9 mouse cellular contexts compared by ENCODE assay signal in genomic region chr1:136175183-136175582, GRCm38 (mm10). TPM values are rescaled to one million over a fixed set of nuclear protein-coding genes. Genes with fewer than 3 reads are reported as not detected.
DNase-seq lines count a peak whose midpoint lies in the region; ATAC-seq and TF ChIP-seq lines count a peak whose summit lies in the region.
"Had no signal": no experiment of that assay in that cellular context is flagged by ENCODE, and none has a peak within 500 bp of the region (broad histone marks: within the 10 kb centered on the region; RNA-seq: fewer than 3 reads in every experiment).

No protein-coding gene starts in this region.

- H3K4me2 ChIP-seq in intestine, embryonic 14.5 days (ENCODE audit: low read length) = no peak overlapping the region
- no peak overlapping the region for H3K4me2 ChIP-seq in intestine, embryonic 16.5 days (ENCODE audit: low read depth, low read length)
- no peak overlapping the region for H3K4me2 ChIP-seq in CH12.LX (ENCODE audit: insufficient read depth, low read depth, poor library complexity, severe bottlenecking)
- H3K4me2 ChIP-seq in liver, embryonic 13.5 days = peak overlapping the region; percentile 58; the same call in 1 of the 2 replicates
- H3K4me2 ChIP-seq: heart, embryonic 13.5 days had no signal

- peak; percentile 74 for TF ChIP-seq RAD21 in CH12.LX (IDR thresholded peaks at IDR 0.05; ENCODE audit: low read depth, low read length)

- H3K9me3 ChIP-seq in intestine, embryonic 14.5 days (ENCODE audit: control insufficient read depth, low read length) = no peaks in the 10 kb centered on the region
- H3K9me3 ChIP-seq in intestine, embryonic 16.5 days (ENCODE audit: control insufficient read depth, low read length) = no peaks in the 10 kb centered on the region
- H3K9me3 ChIP-seq in CH12.LX (replicated peaks; ENCODE audit: low read length) = no peaks in the 10 kb centered on the region
- H3K9me3 ChIP-seq in liver, embryonic 13.5 days (replicated peaks) = no peaks in the 10 kb centered on the region
- H3K9me3 ChIP-seq: heart, embryonic 13.5 days had no signal

- no peak overlapping the region for H3K4me3 ChIP-seq in intestine, embryonic 14.5 days (ENCODE audit: low read depth, low read length)
- no peak overlapping the region for H3K4me3 ChIP-seq in intestine, embryonic 16.5 days (ENCODE audit: low read length)
- H3K4me3 ChIP-seq in CH12.LX (replicated peaks in 1 of 3; ENCODE audit: low read depth in 2 of 3, low read length in 2 of 3, poor library complexity in 1 of 3) = no peak overlapping the region
- no peak overlapping the region for H3K4me3 ChIP-seq in liver, embryonic 13.5 days (replicated peaks)
- H3K4me3 ChIP-seq: heart, embryonic 13.5 days had no signal

- no peak for TF ChIP-seq EP300 in CH12.LX (IDR thresholded peaks at IDR 0.05; ENCODE audit: low read length)

- WGBS in intestine, embryonic 14.5 days = 37% methylated on average over 6 of the region's 6 CpGs
- 34% methylated on average over 6 of the region's 6 CpGs for WGBS in intestine, embryonic 16.5 days
- 26% methylated on average over 6 of the region's 6 CpGs for WGBS in liver, embryonic 13.5 days (ENCODE audit: insufficient replicate concordance)

- no peaks in the 10 kb centered on the region for H3K27me3 ChIP-seq in intestine, embryonic 14.5 days (replicated peaks; ENCODE audit: control insufficient read depth, insufficient read depth, low read length)
- H3K27me3 ChIP-seq in intestine, embryonic 16.5 days (replicated peaks; ENCODE audit: control insufficient read depth, insufficient read depth, low read length) = no peaks in the 10 kb centered on the region
- no peaks in the 10 kb centered on the region for H3K27me3 ChIP-seq in CH12.LX (replicated peaks)
- no peaks in the 10 kb centered on the region for H3K27me3 ChIP-seq in liver, embryonic 13.5 days

- ATAC-seq in intestine, embryonic 14.5 days (replicated peaks; ENCODE audit: low FRiP score, low TSS enrichment, low read depth) = no peak
- no peak for ATAC-seq in intestine, embryonic 16.5 days
- peak; percentile 62 for ATAC-seq in erythroblast, adult 5-6 weeks (replicated peaks; ENCODE audit: low FRiP score, poor library complexity, severe bottlenecking)
- ATAC-seq in liver, embryonic 13.5 days (ENCODE audit: low read depth) = no peak

- peaks cover 26% of the 10 kb centered on the region for H3K4me1 ChIP-seq in intestine, embryonic 14.5 days (replicated peaks; ENCODE audit: control insufficient read depth, insufficient read depth, low read length)
- peaks cover 47% of the 10 kb centered on the region for H3K4me1 ChIP-seq in intestine, embryonic 16.5 days (ENCODE audit: control insufficient read depth, insufficient read depth, low read length)
- H3K4me1 ChIP-seq in CH12.LX (ENCODE audit: control insufficient read depth in 1 of 2, insufficient read depth in 2 of 2) = peaks cover 0 to 2% of the 10 kb centered on the region in 2 experiments; a peak in 1 of 4 replicates
- peaks cover 78% of the 10 kb centered on the region for H3K4me1 ChIP-seq in liver, embryonic 13.5 days (replicated peaks)

- in situ Hi-C loops in CH12.LX (cut with MboI; ENCODE audit: low pct_ligation_motif_present, low pct_unique_long_range_greater_than_20kb, low sequenced_read_pairs) = no loop called here

- H3K9ac ChIP-seq in intestine, embryonic 14.5 days (ENCODE audit: low read length) = no peak overlapping the region
- no peak overlapping the region for H3K9ac ChIP-seq in intestine, embryonic 16.5 days (ENCODE audit: low read depth, low read length)
- no peak overlapping the region for H3K9ac ChIP-seq in CH12.LX (ENCODE audit: insufficient read depth, low read depth)
- H3K9ac ChIP-seq in liver, embryonic 13.5 days = peak overlapping the region; percentile 35; the same call in 1 of the 2 replicates
- H3K9ac ChIP-seq: heart, embryonic 13.5 days had no signal

- H3K79me2 ChIP-seq in CH12.LX (replicated peaks; ENCODE audit: control insufficient read depth, extremely low read depth, insufficient read depth, poor library complexity, severe bottlenecking) = no peaks in the 10 kb centered on the region

- no peak for TF ChIP-seq POLR2A in CH12.LX (IDR thresholded peaks at IDR 0.05; ENCODE audit: low read depth, low read length)

- no peak overlapping the region for H3K27ac ChIP-seq in intestine, embryonic 14.5 days (ENCODE audit: low read depth)
- no peak overlapping the region for H3K27ac ChIP-seq in intestine, embryonic 16.5 days (ENCODE audit: low read length)
- H3K27ac ChIP-seq in CH12.LX (ENCODE audit: insufficient read depth, low read depth) = no peak overlapping the region
- H3K27ac ChIP-seq in liver, embryonic 13.5 days = no peak overlapping the region
- H3K27ac ChIP-seq: heart, embryonic 13.5 days had no signal

- peak; percentile 80 for DNase-seq in intestine, embryonic 14.5 days (ENCODE audit: low spot score)
- peak; percentile 71 for DNase-seq in CH12.LX (ENCODE audit: extremely low read depth)
- DNase-seq in adrenal gland, postnatal 36 days = peak; percentile 12 to 53
- DNase-seq in liver, embryonic 13.5 days = peak; percentile 58
- peak; percentile 38 for DNase-seq in skeletal muscle tissue, adult 2 months (ENCODE audit: low read depth, low spot score)
- DNase-seq in frontal cortex, postnatal 10 days (ENCODE audit: low spot score in 2 of 2) = no peak

- peak; percentile 59 to 84 for TF ChIP-seq CTCF in CH12.LX (conservative IDR thresholded peaks at IDR 0.05 in 1 of 2, IDR thresholded peaks at IDR 0.05 in 1 of 2; ENCODE audit: low read depth in 2 of 2, low read length in 2 of 2)

- dilution Hi-C loops in CH12.LX (cut with MboI; ENCODE audit: extremely low pct_ligation_motif_present, extremely low pct_unique_long_range_greater_than_20kb, low sequenced_read_pairs) = no loop called here

- H3K36me3 ChIP-seq in intestine, embryonic 14.5 days (ENCODE audit: control insufficient read depth, insufficient read depth, low read length) = peaks cover 28% of the 10 kb centered on the region
- H3K36me3 ChIP-seq in intestine, embryonic 16.5 days (ENCODE audit: control insufficient read depth, insufficient read depth, low read length) = 0 out of 2 replicates have a peak, but pooled peaks cover 3% of the 10 kb centered on the region
- H3K36me3 ChIP-seq in CH12.LX (replicated peaks in 1 of 2; ENCODE audit: control insufficient read depth in 1 of 2, insufficient read depth in 1 of 2, low read length in 1 of 2) = peaks cover 74 to 86% of the 10 kb centered on the region in 2 experiments
- H3K36me3 ChIP-seq in liver, embryonic 13.5 days = peaks cover 6% of the 10 kb centered on the region; the same call in 1 of the 2 replicates

TF ChIP-seq in CH12.LX, 34 proteins besides CTCF, POLR2A, EP300 and RAD21:
- TF ChIP-seq JUND (conservative IDR thresholded peaks at IDR 0.05; ENCODE audit: low read depth, low read length) (no peak), ZC3H11A (IDR thresholded peaks at IDR 0.05; ENCODE audit: low read depth, low read length) (peak; percentile 8; the same call in 1 of the 2 replicates), SMC3 (IDR thresholded peaks at IDR 0.05; ENCODE audit: low read depth, low read length) (peak; percentile 75), CHD2 (IDR thresholded peaks at IDR 0.05; ENCODE audit: low read length) (no peak), E2F4 (IDR thresholded peaks at IDR 0.05; ENCODE audit: insufficient replicate concordance, low read depth, low read length) (no peak)

RNA-seq across cellular contexts. Expression of gene Mroh3, which starts 37.4 kb away (rescaled TPM):
- 0.91 and 1.1 TPM in 2 replicates for polyA plus RNA-seq in intestine, embryonic 14.5 days (2014; fragmentation: Nextera tagmentation; extraction: Ambion mirVana)
- 0.28 and 0.56 TPM in 2 replicates for polyA plus RNA-seq in intestine, embryonic 16.5 days (2015; fragmentation: Nextera tagmentation; extraction: Ambion mirVana)
- total RNA-seq in CH12.LX (2012; rRNA removed) = not detected in 2 replicates
- not detected in 2 replicates for total RNA-seq in CH12.LX (2014; rRNA removed)
- polyA plus RNA-seq in CH12.LX (2012; ENCODE audit: insufficient read length, low read depth) = not detected in 2 replicates
- not detected for total RNA-seq in adrenal gland, postnatal 36 days (2021)
- total RNA-seq in erythroblast, adult 5-6 weeks (2015; ENCODE audit: low replicate concordance) = not detected in 2 replicates
- 0.42 TPM in 1 of 2 replicates, not detected in the other for total RNA-seq in erythroblast, adult 5-6 weeks (2017; ENCODE audit: low replicate concordance)
- not detected in 2 replicates for polyA plus RNA-seq in liver, embryonic 13.5 days (2015; fragmentation: Nextera tagmentation; extraction: Ambion mirVana)
- polyA plus RNA-seq: heart, embryonic 13.5 days had no signal

RNA-seq across cellular contexts. Expression of gene Kif21b, which starts 44.0 kb away (rescaled TPM):
- 5.1 and 5.6 TPM in 2 replicates for polyA plus RNA-seq in intestine, embryonic 14.5 days (2014; fragmentation: Nextera tagmentation; extraction: Ambion mirVana)
- 4.3 and 4.8 TPM in 2 replicates for polyA plus RNA-seq in intestine, embryonic 16.5 days (2015; fragmentation: Nextera tagmentation; extraction: Ambion mirVana)
- total RNA-seq in CH12.LX (2012; rRNA removed) (21.1 and 26.2 TPM in 2 replicates), CH12.LX (2014; rRNA removed) (6.0 and 7.3 TPM in 2 replicates)
- 22.6 and 32.4 TPM in 2 replicates for polyA plus RNA-seq in CH12.LX (2012; ENCODE audit: insufficient read length, low read depth)
- 1 to 10 TPM; 2.4 TPM for total RNA-seq in adrenal gland, postnatal 36 days (2021)
- 7.7 and 12.9 TPM in 2 replicates for total RNA-seq in erythroblast, adult 5-6 weeks (2015; ENCODE audit: low replicate concordance)
- total RNA-seq in erythroblast, adult 5-6 weeks (2017; ENCODE audit: low replicate concordance) = 5.4 and 8.5 TPM in 2 replicates
- polyA plus RNA-seq in liver, embryonic 13.5 days (2015; fragmentation: Nextera tagmentation; extraction: Ambion mirVana) = 1.1 and 1.2 TPM in 2 replicates

RNA-seq across cellular contexts. Expression of gene Inava, which starts 58.9 kb away (rescaled TPM):
- polyA plus RNA-seq in intestine, embryonic 14.5 days (2014; fragmentation: Nextera tagmentation; extraction: Ambion mirVana) = 30.9 and 32.5 TPM in 2 replicates
- polyA plus RNA-seq in intestine, embryonic 16.5 days (2015; fragmentation: Nextera tagmentation; extraction: Ambion mirVana) = 32.6 and 33.4 TPM in 2 replicates
- total RNA-seq in CH12.LX (2012; rRNA removed) (0.34 and 0.42 TPM in 2 replicates), CH12.LX (2014; rRNA removed) (not detected in 2 replicates)
- 0.11 and 0.34 TPM in 2 replicates for polyA plus RNA-seq in CH12.LX (2012; ENCODE audit: insufficient read length, low read depth)
- total RNA-seq in adrenal gland, postnatal 36 days (2021) = not detected
- total RNA-seq in erythroblast, adult 5-6 weeks (2015; ENCODE audit: low replicate concordance) = not detected in 2 replicates
- not detected in 2 replicates for total RNA-seq in erythroblast, adult 5-6 weeks (2017; ENCODE audit: low replicate concordance)
- polyA plus RNA-seq in liver, embryonic 13.5 days (2015; fragmentation: Nextera tagmentation; extraction: Ambion mirVana) = 0.22 and 0.39 TPM in 2 replicates

Comparison
In these comparisons a context has a peak if more than half of its experiments do, and no peak if none do; other contexts are left out.
1. DNase-seq: peak in intestine, embryonic 14.5 days (single experiment), CH12.LX (single experiment), adrenal gland, postnatal 36 days (2 of 2), liver, embryonic 13.5 days (single experiment) and skeletal muscle tissue, adult 2 months (single experiment); none in frontal cortex, postnatal 10 days (0 of 2).
2. RNA of gene Inava, which starts 58.9 kb away (polyA plus RNA-seq): 32.6 to 33.4 TPM in intestine, embryonic 16.5 days and 30.9 to 32.5 TPM in intestine, embryonic 14.5 days; 0.11 to 0.34 TPM in CH12.LX and 0.22 to 0.39 TPM in liver, embryonic 13.5 days; every median in the first group is over 10 times any median in the second.